Mouse (Mus musculus) liver, postnatal 0 days (tissue): ENCODE results near the gene Apol7e. TPM values are rescaled to one million over a fixed set of nuclear protein-coding genes. Genes with fewer than 3 reads are reported as not detected.

Source experiments
- ATAC-seq: fragments of 200-750 bp; cut with Nextera tagmentation; 2 replicates; pipeline ENCODE4 v1.8.0; 2017; ENCODE audit warnings: mild to moderate bottlenecking, moderate library complexity
- DNase-seq: peaks from one replicate; pipeline ENCODE4 v3.0.0-alpha.2; 2016
- H3K27ac ChIP-seq: fragments of 300-500 bp; sonication (generic); 2 replicates; pipeline ENCODE4 v1.5.1; 2014; ENCODE audit warnings: antibody characterized with exemption, moderate library complexity, mild to moderate bottlenecking, low read depth
- H3K27me3 ChIP-seq: fragments of 300-500 bp; sonication (generic); 2 replicates; pipeline ENCODE4 v1.6.1; 2014; ENCODE audit warnings: low read length, control low read depth, mixed read lengths; ENCODE audit not compliant: insufficient read depth
- H3K36me3 ChIP-seq: fragments of 300-500 bp; sonication (generic); replicated peaks from 2 replicates; pipeline ENCODE4 v1.6.1; 2014; ENCODE audit warnings: mild to moderate bottlenecking, control low read depth, low read length, moderate library complexity, mixed read lengths; ENCODE audit not compliant: insufficient read depth
- H3K4me1 ChIP-seq: fragments of 300-500 bp; sonication (generic); 2 replicates; pipeline ENCODE4 v1.6.1; 2014; ENCODE audit warnings: antibody characterized with exemption, mild to moderate bottlenecking, control low read depth; ENCODE audit not compliant: insufficient read depth
- H3K4me2 ChIP-seq: fragments of 300-500 bp; sonication (generic); 2 replicates; pipeline ENCODE4 v1.6.1; 2014; ENCODE audit warnings: low read depth, mild to moderate bottlenecking, low read length, moderate library complexity, mixed read lengths
- H3K4me3 ChIP-seq: fragments of 300-500 bp; sonication (generic); 2 replicates; pipeline ENCODE4 v1.5.1; 2014; ENCODE audit warnings: low read depth, low read length
- H3K9ac ChIP-seq: fragments of 300-500 bp; sonication (generic); replicated peaks from 2 replicates; pipeline ENCODE4 v1.6.1; 2014; ENCODE audit warnings: mild to moderate bottlenecking, moderate library complexity
- H3K9me3 ChIP-seq: fragments of 300-500 bp; sonication (generic); 2 replicates; pipeline ENCODE4 v1.6.1; 2016; ENCODE audit warnings: mild to moderate bottlenecking, control low read depth, low read length, mixed read lengths
- CTCF ChIP-seq: sonication (generic); IDR thresholded peaks from 2 replicates; pipeline ENCODE4 v1.5.1; 2016; ENCODE audit warnings: antibody characterized with exemption, low read depth
- EP300 ChIP-seq: IDR thresholded peaks from 2 replicates; pipeline ENCODE4 v1.6.1; 2016; ENCODE audit warnings: antibody characterized with exemption, low read depth, mild to moderate bottlenecking
- WGBS: fragments of 180-500 bp; shearing (Covaris S2); extraction: QIAGEN DNeasy Blood & Tissue Kit; methylation state at CpG from one replicate; pipeline ENCODE4 v1.1.7; 2014; ENCODE audit not compliant: insufficient replicate concordance; 5-methylcytosine and 5-hydroxymethylcytosine counted together
- polyA plus RNA-seq: library from polyadenylated mRNA; unstranded; fragments of >200 nt; fragmentation: Nextera tagmentation; extraction: Ambion mirVana; gene quantifications from 2 replicates; pipeline ENCODE4 v1.2.1, GENCODE M21; 2015

Gene Apol7e
- polyA plus RNA-seq, 1 experiment from 2014 or later = 0.12 TPM

GRCm38 (mm10) chr15:77764391-77765006 lies 65.8 kb downstream of the Apol7e start:
- Histone ChIP-seq H3K9ac (no peak overlapping the region), H3K4me3 (no peak overlapping the region), H3K36me3 (peaks cover 94% of the 10 kb centered on the region), H3K9me3 (no peaks in the 10 kb centered on the region), H3K27me3 (no peaks in the 10 kb centered on the region), H3K4me2 (no peak overlapping the region), H3K27ac (no peak overlapping the region; the same call in 1 of the 2 replicates), H3K4me1 (no peaks in the 10 kb centered on the region)
- no peak for TF ChIP-seq EP300
- no peak for TF ChIP-seq CTCF
- ATAC-seq (no peak), DNase-seq (no peak)
- WGBS = 74% methylated on average over 13 of the region's 13 CpGs

- Histone ChIP-seq H3K27ac (no peak overlapping the region), H3K4me3 (no peak overlapping the region), H3K27me3 (no peaks in the 10 kb centered on the region), H3K4me2 (no peak overlapping the region), H3K9me3 (no peaks in the 10 kb centered on the region), H3K36me3 (peaks cover 97% of the 10 kb centered on the region), H3K9ac (no peak overlapping the region), H3K4me1 (no peaks in the 10 kb centered on the region)
- WGBS = 88% methylated on average over 16 of the region's 16 CpGs
- TF ChIP-seq EP300 (no peak), CTCF (no peak)
- no peak for DNase-seq
- no peak for ATAC-seq
These were observed 66.9 kb downstream of the Apol7e start for GRCm38 (mm10) chr15:77765484-77766093.

DNA sequence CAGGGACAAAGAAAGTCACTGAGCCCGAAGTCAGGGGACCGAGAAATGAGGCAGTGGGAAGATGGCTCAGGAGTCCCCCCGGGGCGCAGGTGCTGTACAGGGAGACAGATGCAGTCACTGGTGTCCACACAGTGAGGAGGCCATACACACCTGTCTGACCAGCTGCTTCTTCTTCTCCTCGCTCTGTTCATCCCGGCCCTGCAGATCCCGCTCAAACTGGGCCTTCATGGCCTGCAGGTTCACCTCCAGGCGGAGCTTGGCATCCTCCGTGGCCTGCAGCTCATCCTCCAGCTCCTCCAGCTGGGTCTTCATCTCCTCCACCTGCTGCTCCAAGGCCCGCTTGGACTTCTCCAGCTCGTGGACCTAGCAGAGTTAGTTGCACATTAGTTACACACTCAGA lies 68.3 kb downstream of the Apol7e start:
- no peak overlapping the region for H3K27ac ChIP-seq
- TF ChIP-seq EP300 (no peak), CTCF (no peak)
- no peaks in the 10 kb centered on the region for H3K9me3 ChIP-seq
- no peak overlapping the region for H3K9ac ChIP-seq
- DNase-seq (no peak), ATAC-seq (no peak)
- H3K4me3 ChIP-seq = no peak overlapping the region
- WGBS = 92% methylated on average over 11 of the region's 11 CpGs
- H3K27me3 ChIP-seq = no peaks in the 10 kb centered on the region
- H3K4me2 ChIP-seq = no peak overlapping the region
- H3K4me1 ChIP-seq = no peaks in the 10 kb centered on the region
- peaks cover 98% of the 10 kb centered on the region for H3K36me3 ChIP-seq

Other genes with a start within 250 kb of the Apol7e start
- not detected in 2 replicates for gene Apol10a, start 221.8 kb upstream of the Apol7e start, polyA plus RNA-seq
- gene Apol11a, start 190.6 kb upstream of the Apol7e start, polyA plus RNA-seq = not detected in 2 replicates
- not detected in 2 replicates for gene Apol7c, start 165.5 kb upstream of the Apol7e start, polyA plus RNA-seq
- not detected in 2 replicates for gene 1700025B11Rik, start 137.0 kb upstream of the Apol7e start, polyA plus RNA-seq
- gene Apol10b, start 102.7 kb upstream of the Apol7e start, polyA plus RNA-seq = not detected in 2 replicates
- gene Gm36245, start 99.6 kb upstream of the Apol7e start, polyA plus RNA-seq = not detected in 2 replicates
- gene Apol11b, start 55.6 kb upstream of the Apol7e start, polyA plus RNA-seq = 2.3 and 2.7 TPM in 2 replicates
- gene Apol9b, start 30.2 kb downstream of the Apol7e start, polyA plus RNA-seq = 0.51 and 0.78 TPM in 2 replicates
- gene Apol8, start 58.1 kb downstream of the Apol7e start, polyA plus RNA-seq = 7.7 and 9.8 TPM in 2 replicates
- 17.7 and 22.4 TPM in 2 replicates for gene Myh9, start 143.3 kb downstream of the Apol7e start, polyA plus RNA-seq
- gene Txn2, start 230.1 kb downstream of the Apol7e start, polyA plus RNA-seq = 258 and 261 TPM in 2 replicates